Mouse (Mus musculus) adrenal gland, postnatal 25 days (tissue): ENCODE data around the gene Kcna6. TPM values are rescaled to one million over a fixed set of nuclear protein-coding genes. Genes with fewer than 3 reads are reported as not detected.

ENCODE experiments used
- DNase-seq: peaks from one replicate; pipeline ENCODE4 v3.0.0; 2021; ENCODE audit warnings: mixed read lengths
- long read RNA-seq: library from polyadenylated mRNA; stranded (forward); transcript quantifications from one replicate; pipeline ENCODE4 v2.0.0, GENCODE M21; 2021
- total RNA-seq: library from RNA; stranded (reverse); gene quantifications from 2 replicates; pipeline ENCODE4 v1.2.3, GENCODE M21; 2021

The Kcna6 gene
- total RNA-seq, result 1.5 and 1.6 TPM in 2 replicates
- long read RNA-seq, result 0 reads

- no peak for DNase-seq
These were observed at the start of gene Kcna6 for GRCm38 (mm10) chr6:126740211-126741142. Kcna6 (minus strand) TSS chr6:126740674.

GRCm38 (mm10) chr6:126788863-126789262 lies 48.4 kb upstream of the Kcna6 start:
- no peak for DNase-seq

- no peak for DNase-seq
These were observed 43.7 kb upstream of the Kcna6 start for GRCm38 (mm10) chr6:126784206-126784605.

- DNase-seq, result no peak
These were observed 43.2 kb upstream of the Kcna6 start for GRCm38 (mm10) chr6:126783651-126784066.

- DNase-seq, result no peak
These were observed 42.6 kb upstream of the Kcna6 start for GRCm38 (mm10) chr6:126783056-126783455.

- no peak for DNase-seq
These were observed 37.4 kb upstream of the Kcna6 start for GRCm38 (mm10) chr6:126777889-126778288.

GRCm38 (mm10) chr6:126773873-126774272 lies 33.4 kb upstream of the Kcna6 start:
- DNase-seq, result no peak

GRCm38 (mm10) chr6:126772326-126772725 lies 31.9 kb upstream of the Kcna6 start:
- no peak for DNase-seq

- no peak for DNase-seq
These were observed 29.8 kb upstream of the Kcna6 start for GRCm38 (mm10) chr6:126770146-126770731.

GRCm38 (mm10) chr6:126768957-126769665 lies 28.6 kb upstream of the Kcna6 start:
- no peak for DNase-seq

- no peak for DNase-seq
These were observed 27.4 kb upstream of the Kcna6 start for GRCm38 (mm10) chr6:126767610-126768532.

GRCm38 (mm10) chr6:126766552-126766951 lies 26.1 kb upstream of the Kcna6 start:
- no peak for DNase-seq

- DNase-seq, result no peak
These were observed 24.2 kb upstream of the Kcna6 start for GRCm38 (mm10) chr6:126764563-126765091.

- DNase-seq, result no peak
These were observed 20.9 kb upstream of the Kcna6 start for GRCm38 (mm10) chr6:126761362-126761761.

GRCm38 (mm10) chr6:126755729-126756411 lies 15.4 kb upstream of the Kcna6 start:
- DNase-seq, result no peak

- no peak for DNase-seq
These were observed 12.0 kb upstream of the Kcna6 start for GRCm38 (mm10) chr6:126752520-126752919.

- DNase-seq, result no peak
These were observed 5.4 kb upstream of the Kcna6 start for GRCm38 (mm10) chr6:126745888-126746287.

GRCm38 (mm10) chr6:126742610-126743009 lies 2.1 kb upstream of the Kcna6 start:
- DNase-seq, result no peak

- no peak for DNase-seq
These were observed 906 bp downstream of the Kcna6 start for GRCm38 (mm10) chr6:126739326-126740210.

GRCm38 (mm10) chr6:126736996-126737395 lies 3.5 kb downstream of the Kcna6 start:
- DNase-seq, result no peak
